Mouse (Mus musculus) ES-E14 (cell line): ENCODE data around the gene Mark2. TPM values are rescaled to one million over a fixed set of nuclear protein-coding genes. Genes with fewer than 3 reads are reported as not detected.

Source experiments
- DNase-seq: peaks from one replicate; pipeline ENCODE4 v3.0.0-alpha.2; 2013; ENCODE audit warnings: low read depth, low spot score
- H3K27ac ChIP-seq: 2 replicates; pipeline ENCODE4 v1.5.1; 2012; ENCODE audit warnings: low read depth, mild to moderate bottlenecking, low read length, moderate library complexity, mixed read lengths; ENCODE audit not compliant: poor library complexity, insufficient read depth, severe bottlenecking
- H3K36me3 ChIP-seq: 2 replicates; pipeline ENCODE4 v1.6.1; 2012; ENCODE audit warnings: mild to moderate bottlenecking, low read length, moderate library complexity, mixed read lengths; ENCODE audit not compliant: control insufficient read depth, poor library complexity, insufficient read depth, severe bottlenecking
- H3K4me1 ChIP-seq, 2 experiments: fragments of 150-350 bp in 1 of 2; sonication (generic) in 1 of 2; 2 replicates each; pipeline ENCODE4 v1.6.1; 2012; ENCODE audit warnings: low read length in 2 of 2, mild to moderate bottlenecking in 1 of 2, mixed read lengths in 1 of 2; ENCODE audit not compliant: control insufficient read depth in 2 of 2, insufficient read depth in 2 of 2, poor library complexity in 1 of 2
- H3K4me3 ChIP-seq, 2 experiments: fragments of 150-350 bp in 1 of 2; sonication (generic) in 1 of 2; 2 replicates each; pipeline ENCODE4 v1.5.1; 2012; ENCODE audit warnings: low read length in 2 of 2, low read depth in 1 of 2, mild to moderate bottlenecking in 1 of 2, mixed read lengths in 1 of 2; ENCODE audit not compliant: insufficient read depth in 1 of 2, poor library complexity in 1 of 2, severe bottlenecking in 1 of 2
- H3K9ac ChIP-seq: 2 replicates; pipeline ENCODE4 v1.6.1; 2012; ENCODE audit warnings: low read depth, mild to moderate bottlenecking, low read length, mixed read lengths; ENCODE audit not compliant: poor library complexity, insufficient read depth, severe bottlenecking
- H3K9me3 ChIP-seq: fragments of 150-350 bp; sonication (generic); 2 replicates; pipeline ENCODE4 v1.6.1; 2012; ENCODE audit warnings: low read depth, mild to moderate bottlenecking, low read length; ENCODE audit not compliant: control insufficient read depth, insufficient read depth
- CHD2 ChIP-seq: IDR thresholded peaks from 2 replicates; pipeline ENCODE4 v1.6.1; 2014; ENCODE audit warnings: mild to moderate bottlenecking, low read depth, low read length, inconsistent platforms
- HCFC1 ChIP-seq: IDR thresholded peaks from 2 replicates; pipeline ENCODE4 v1.6.1; 2012; ENCODE audit warnings: low read length, inconsistent platforms, borderline replicate concordance; ENCODE audit not compliant: insufficient read depth
- MAFK ChIP-seq: IDR thresholded peaks from 2 replicates; pipeline ENCODE4 v1.6.1; 2014; ENCODE audit warnings: mild to moderate bottlenecking, low read depth, low read length, inconsistent platforms; ENCODE audit not compliant: insufficient read depth
- ZC3H11A ChIP-seq: IDR thresholded peaks from 2 replicates; pipeline ENCODE4 v1.6.1; 2012; ENCODE audit warnings: low read depth, mild to moderate bottlenecking, inconsistent platforms, low read length, borderline replicate concordance
- ZNF384 ChIP-seq: IDR thresholded peaks from 2 replicates; pipeline ENCODE4 v1.6.1; 2012; ENCODE audit warnings: low read depth, low read length, inconsistent platforms
- in situ Hi-C, 2 experiments: fragments of 600-800 bp; cut with MboI; formaldehyde crosslinking; loops; one replicate each; pipeline ENCODE4 v1.15.1; 2025; ENCODE audit warnings: low sequenced_read_pairs in 2 of 2, inconsistent platforms in 1 of 2; ENCODE audit not compliant: unreplicated experiment in 2 of 2
- total RNA-seq: library from RNA; depleted of rRNA; stranded (reverse); fragments of 300-350 nt; gene quantifications from 2 replicates; pipeline ENCODE4 v1.2.3, GENCODE M21; 2012

Mark2 gene
- total RNA-seq, 1 experiment = 44.0 TPM

DNA sequence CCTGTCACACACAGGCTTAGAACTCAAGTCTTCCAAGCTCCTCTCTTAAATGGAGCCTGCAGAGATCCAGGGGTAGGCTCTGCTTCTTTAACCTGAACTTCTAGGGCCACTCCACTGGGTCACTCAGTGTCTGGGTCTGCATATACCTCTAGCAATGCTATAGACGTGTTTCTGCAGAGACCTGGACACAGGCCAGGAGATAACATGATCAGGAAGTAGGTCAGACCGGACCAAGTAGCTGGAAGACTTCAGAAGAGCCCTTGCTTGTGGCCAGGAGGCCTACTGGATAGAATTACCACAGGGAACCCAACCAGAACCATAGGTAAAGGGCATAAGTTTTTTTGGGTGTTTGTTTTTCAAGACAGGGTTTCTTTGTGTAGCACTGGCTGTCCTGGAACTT is 51.9 kb downstream of the Mark2 start:
- Histone ChIP-seq H3K9ac (no peak overlapping the region), H3K27ac (no peak overlapping the region), H3K4me3 (no peak overlapping the region), H3K36me3 (peaks cover 23% of the 10 kb centered on the region), H3K4me1 (peaks cover 0 to 4% of the 10 kb centered on the region in 2 experiments; a peak in 1 of 4 replicates), H3K9me3 (no peaks in the 10 kb centered on the region)
- no peak for DNase-seq
- in situ Hi-C loops = no loop called here
- TF ChIP-seq ZC3H11A (no peak), CHD2 (no peak), HCFC1 (no peak), ZNF384 (no peak), MAFK (no peak)

- no peak overlapping the region for H3K9ac ChIP-seq
- H3K4me1 ChIP-seq = no peaks in the 10 kb centered on the region; a peak in 1 of 4 replicates
- no peaks in the 10 kb centered on the region for H3K9me3 ChIP-seq
- no peak overlapping the region for H3K4me3 ChIP-seq
- H3K27ac ChIP-seq = no peak overlapping the region
- no peak for TF ChIP-seq CHD2
- TF ChIP-seq ZNF384 = peak; percentile 80
- no peak for DNase-seq
- H3K36me3 ChIP-seq = peaks cover 31% of the 10 kb centered on the region
- in situ Hi-C loops = no loop called here
Measured at GRCm38 (mm10) chr19:7288288-7288687, 53.4 kb downstream of the Mark2 start.

DNA sequence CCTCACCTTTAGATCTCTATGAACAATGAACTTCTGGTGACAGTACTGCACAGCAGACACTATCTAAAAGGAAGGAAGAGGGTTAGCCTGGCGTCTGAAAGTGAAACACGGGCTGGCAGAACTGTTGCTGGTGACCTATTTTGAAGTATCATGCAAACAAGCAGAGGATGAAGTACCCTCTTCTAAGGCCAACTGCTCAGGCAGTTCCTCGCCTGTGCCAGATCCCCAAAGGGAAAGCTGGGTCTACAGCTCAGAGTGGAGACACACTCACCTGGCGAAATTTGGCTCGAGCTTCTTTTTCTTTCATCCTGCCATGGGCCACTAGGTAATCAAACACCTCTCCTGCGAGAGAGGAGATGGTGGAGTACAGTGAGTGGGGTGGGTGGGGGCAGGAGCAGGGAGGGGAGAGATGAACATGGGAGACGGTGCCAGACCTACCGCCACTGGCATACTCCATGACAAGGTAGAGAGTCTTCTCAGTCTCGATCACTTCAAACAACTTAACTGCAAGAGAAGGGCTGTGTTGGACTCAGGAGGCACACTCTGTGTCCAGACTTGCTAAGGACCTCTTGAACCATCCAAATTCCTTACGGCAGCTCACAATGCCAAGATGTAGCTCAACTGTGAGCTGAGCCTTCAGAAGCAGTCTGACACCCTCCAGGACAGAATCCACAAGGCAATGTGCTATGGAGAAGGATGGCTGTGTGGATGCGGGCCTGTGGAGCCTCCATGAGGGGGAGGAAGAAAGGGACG is 54.9 kb downstream of the Mark2 start:
- H3K9me3 ChIP-seq = no peaks in the 10 kb centered on the region
- no peak overlapping the region for H3K4me3 ChIP-seq
- H3K27ac ChIP-seq = no peak overlapping the region
- TF ChIP-seq CHD2 = no peak
- TF ChIP-seq HCFC1 = no peak
- no peak for TF ChIP-seq ZC3H11A
- TF ChIP-seq ZNF384 = no peak
- TF ChIP-seq MAFK = no peak
- H3K4me1 ChIP-seq = no peaks in the 10 kb centered on the region
- H3K9ac ChIP-seq = no peak overlapping the region
- no peak for DNase-seq
- in situ Hi-C loops = no loop called here
- peaks cover 46% of the 10 kb centered on the region for H3K36me3 ChIP-seq

- TF ChIP-seq CHD2 (no peak), HCFC1 (no peak), MAFK (no peak)
- H3K4me1 ChIP-seq = peaks cover 0 to 29% of the 10 kb centered on the region in 2 experiments; a peak in 2 of 4 replicates
- no peak overlapping the region for H3K4me3 ChIP-seq
- H3K9me3 ChIP-seq = no peaks in the 10 kb centered on the region
- in situ Hi-C loops = no loop called here
- H3K36me3 ChIP-seq = peaks cover 66% of the 10 kb centered on the region
- no peak overlapping the region for H3K27ac ChIP-seq
- DNase-seq = no peak
- no peak overlapping the region for H3K9ac ChIP-seq
Measured at GRCm38 (mm10) chr19:7280557-7281330, 60.9 kb downstream of the Mark2 start.
